Mouse (Mus musculus) lung, embryonic 14.5 days (tissue): Measurements from ENCODE around the gene Calu. TPM values are rescaled to one million over a fixed set of nuclear protein-coding genes. Genes with fewer than 3 reads are reported as not detected.

Source experiments
- ATAC-seq: fragments of 200-750 bp; cut with Nextera tagmentation; 2 replicates; pipeline ENCODE4 v1.8.0; 2017; ENCODE audit warnings: mild to moderate bottlenecking, moderate TSS enrichment, moderate library complexity; ENCODE audit not compliant: insufficient read depth
- DNase-seq: peaks from one replicate; pipeline ENCODE4 v3.0.0-alpha.2; 2015
- H3K27ac ChIP-seq: fragments of 300-500 bp; sonication (generic); 2 replicates; pipeline ENCODE4 v1.5.1; 2014; ENCODE audit warnings: low read depth, mild to moderate bottlenecking, moderate library complexity
- H3K27me3 ChIP-seq: fragments of 300-500 bp; sonication (generic); 2 replicates; pipeline ENCODE4 v1.6.1; 2014; ENCODE audit warnings: low read length, control low read depth; ENCODE audit not compliant: insufficient read depth
- H3K36me3 ChIP-seq: fragments of 300-500 bp; sonication (generic); 2 replicates; pipeline ENCODE4 v1.6.1; 2014; ENCODE audit warnings: control low read depth; ENCODE audit not compliant: insufficient read depth
- H3K4me1 ChIP-seq: fragments of 300-500 bp; sonication (generic); 2 replicates; pipeline ENCODE4 v1.6.1; 2014; ENCODE audit warnings: antibody characterized with exemption, control low read depth; ENCODE audit not compliant: insufficient read depth
- H3K4me2 ChIP-seq: fragments of 300-500 bp; sonication (generic); 2 replicates; pipeline ENCODE4 v1.6.1; 2014; ENCODE audit warnings: mild to moderate bottlenecking
- H3K4me3 ChIP-seq: fragments of 300-500 bp; sonication (generic); 2 replicates; pipeline ENCODE4 v1.5.1; 2014; ENCODE audit warnings: low read depth, low read length
- H3K9ac ChIP-seq: fragments of 300-500 bp; sonication (generic); 2 replicates; pipeline ENCODE4 v1.6.1; 2014
- H3K9me3 ChIP-seq: fragments of 300-500 bp; sonication (generic); 2 replicates; pipeline ENCODE4 v1.6.1; 2016; ENCODE audit warnings: low read depth, low read length, control low read depth
- CTCF ChIP-seq: IDR thresholded peaks from 2 replicates; pipeline ENCODE4 v1.5.1; 2016; ENCODE audit warnings: antibody characterized with exemption, low read depth
- WGBS: fragments of 180-500 bp; shearing (Covaris S2); extraction: QIAGEN DNeasy Blood & Tissue Kit; methylation state at CpG from one replicate; pipeline ENCODE4 v1.1.7; 2014; 5-methylcytosine and 5-hydroxymethylcytosine counted together
- polyA plus RNA-seq: library from polyadenylated mRNA; unstranded; fragments of >200 nt; fragmentation: Nextera tagmentation; extraction: Ambion mirVana; gene quantifications from 2 replicates; pipeline ENCODE4 v1.2.1, GENCODE M21; 2014

Gene Calu
- polyA plus RNA-seq = 451 and 469 TPM in 2 replicates

GRCm38 (mm10) chr6:29347665-29348370, at the start of gene Calu:
Gene Calu, plus strand, starts transcription at chr6:29348069.
- under 1% methylated on average over 55 of the region's 55 CpGs for WGBS
- TF ChIP-seq CTCF = no peak
- DNase-seq (peak; percentile 100), ATAC-seq (peak; percentile 98)
- peak within 1 kb of the TSS; percentile 69 for H3K4me3 ChIP-seq
- no peaks in the 10 kb centered on the region for H3K27me3 ChIP-seq
- H3K9ac ChIP-seq = peak within 1 kb of the TSS; percentile 95
- H3K4me1 ChIP-seq = 0 out of 2 replicates have a peak, but pooled peaks cover 3% of the 10 kb centered on the region
- no peaks in the 10 kb centered on the region for H3K36me3 ChIP-seq
- H3K4me2 ChIP-seq = peak within 1 kb of the TSS; percentile 80
- H3K27ac ChIP-seq = peak within 1 kb of the TSS; percentile 94
- no peaks in the 10 kb centered on the region for H3K9me3 ChIP-seq

DNA sequence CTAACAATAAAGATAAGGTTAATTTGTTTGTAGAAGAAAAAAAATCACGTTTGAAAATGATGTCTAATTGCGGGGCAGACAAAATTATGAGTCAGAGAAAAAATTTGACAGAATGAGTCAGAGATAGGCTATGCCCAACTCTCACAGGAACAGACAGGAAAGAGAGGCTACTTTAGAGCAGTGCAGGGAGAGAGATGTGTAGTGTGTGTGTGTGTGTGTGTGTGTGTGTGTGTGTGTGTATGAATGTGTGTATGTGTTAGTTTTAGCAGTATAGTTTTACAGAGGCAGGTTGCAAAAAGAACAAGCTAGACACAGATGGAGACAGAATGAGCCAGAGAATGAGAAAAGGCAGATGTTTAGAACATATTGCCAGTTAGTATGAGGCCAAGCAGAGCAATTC, 48.8 kb upstream of the Calu start:
- Histone ChIP-seq H3K4me1 (no peaks in the 10 kb centered on the region), H3K4me3 (no peak overlapping the region), H3K27ac (no peak overlapping the region), H3K4me2 (no peak overlapping the region), H3K27me3 (no peaks in the 10 kb centered on the region), H3K9ac (no peak overlapping the region), H3K36me3 (no peaks in the 10 kb centered on the region), H3K9me3 (no peaks in the 10 kb centered on the region)
- 34% methylated on average over 2 of the region's 2 CpGs for WGBS
- DNase-seq (no peak), ATAC-seq (no peak)
- no peak for TF ChIP-seq CTCF

- Histone ChIP-seq H3K36me3 (no peaks in the 10 kb centered on the region), H3K4me1 (no peaks in the 10 kb centered on the region), H3K27me3 (no peaks in the 10 kb centered on the region), H3K9ac (no peak overlapping the region), H3K27ac (no peak overlapping the region), H3K9me3 (no peaks in the 10 kb centered on the region), H3K4me3 (no peak overlapping the region), H3K4me2 (no peak overlapping the region)
- DNase-seq (no peak), ATAC-seq (no peak)
- no peak for TF ChIP-seq CTCF
Measured at GRCm38 (mm10) chr6:29303251-29303650, 44.6 kb upstream of the Calu start.

DNA sequence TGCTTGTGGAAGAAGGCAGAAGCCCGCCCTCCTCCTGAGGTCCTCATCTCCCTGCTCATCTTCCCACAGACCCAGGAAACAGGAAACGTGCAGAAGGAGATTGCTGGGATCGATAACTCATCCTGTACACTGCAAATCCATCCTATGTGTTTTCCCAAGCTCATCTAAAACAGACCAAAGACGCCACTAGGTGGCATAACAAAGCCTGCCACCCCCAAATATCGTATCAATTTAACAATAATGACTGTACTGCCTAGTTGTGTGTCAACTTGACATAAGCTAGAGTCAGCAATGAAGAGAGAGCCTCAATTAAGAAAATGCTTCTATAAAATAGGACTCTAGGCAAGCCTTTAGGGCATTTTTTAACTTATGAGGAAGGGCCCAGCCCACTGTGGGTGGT, 44.1 kb upstream of the Calu start:
- no peak overlapping the region for H3K4me2 ChIP-seq
- H3K27me3 ChIP-seq = no peaks in the 10 kb centered on the region
- no peaks in the 10 kb centered on the region for H3K36me3 ChIP-seq
- peak; percentile 15 for DNase-seq
- peak; percentile 34 for TF ChIP-seq CTCF
- H3K4me3 ChIP-seq = no peak overlapping the region
- H3K27ac ChIP-seq = no peak overlapping the region
- WGBS = 32% methylated on average over 5 of the region's 5 CpGs
- no peaks in the 10 kb centered on the region for H3K9me3 ChIP-seq
- no peak overlapping the region for H3K9ac ChIP-seq
- no peaks in the 10 kb centered on the region for H3K4me1 ChIP-seq
- ATAC-seq = no peak

DNA sequence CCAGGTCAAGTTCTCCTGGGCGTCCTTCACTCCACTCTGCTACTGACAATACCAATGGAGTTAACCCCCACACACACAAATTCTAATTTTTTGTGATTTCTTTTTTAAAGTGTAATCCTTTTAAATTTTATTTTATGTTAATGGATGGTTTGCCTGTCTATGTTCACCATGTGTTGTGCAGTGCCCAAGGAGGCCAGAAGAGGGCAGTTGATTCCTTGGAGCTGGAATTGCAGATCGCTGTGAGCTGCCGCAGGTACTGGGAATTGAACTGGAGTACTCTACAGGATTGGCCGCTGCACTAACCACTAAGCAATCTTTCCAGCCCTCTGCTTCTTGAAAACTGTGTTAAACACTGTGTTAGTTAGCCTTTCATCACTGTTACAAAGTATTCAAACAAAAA, 42.4 kb upstream of the Calu start:
- no peak for TF ChIP-seq CTCF

GRCm38 (mm10) chr6:29308846-29309605, 38.8 kb upstream of the Calu start:
- no peaks in the 10 kb centered on the region for H3K9me3 ChIP-seq
- no peak for TF ChIP-seq CTCF
- no peak overlapping the region for H3K4me2 ChIP-seq
- H3K4me1 ChIP-seq = no peaks in the 10 kb centered on the region
- ATAC-seq (no peak), DNase-seq (no peak)
- no peaks in the 10 kb centered on the region for H3K27me3 ChIP-seq
- no peak overlapping the region for H3K4me3 ChIP-seq
- H3K27ac ChIP-seq = no peak overlapping the region
- H3K9ac ChIP-seq = no peak overlapping the region
- 83% methylated on average over 16 of the region's 16 CpGs for WGBS
- no peaks in the 10 kb centered on the region for H3K36me3 ChIP-seq

More for the DNA sequence above, 42.4 kb upstream of the Calu start:
- Histone ChIP-seq H3K4me1 (no peaks in the 10 kb centered on the region), H3K9ac (no peak overlapping the region), H3K27me3 (no peaks in the 10 kb centered on the region), H3K27ac (no peak overlapping the region), H3K4me2 (no peak overlapping the region), H3K4me3 (no peak overlapping the region), H3K36me3 (no peaks in the 10 kb centered on the region), H3K9me3 (no peaks in the 10 kb centered on the region)
- 85% methylated on average over 4 of the region's 4 CpGs for WGBS
- no peak for DNase-seq
- no peak for ATAC-seq

GRCm38 (mm10) chr6:29313690-29314202, 34.1 kb upstream of the Calu start:
- Histone ChIP-seq H3K4me3 (no peak overlapping the region), H3K36me3 (no peaks in the 10 kb centered on the region), H3K27me3 (no peaks in the 10 kb centered on the region), H3K4me1 (no peaks in the 10 kb centered on the region), H3K9ac (no peak overlapping the region), H3K9me3 (no peaks in the 10 kb centered on the region), H3K27ac (no peak overlapping the region), H3K4me2 (no peak overlapping the region)
- DNase-seq (no peak), ATAC-seq (no peak)
- WGBS = 65% methylated on average over 14 of the region's 14 CpGs
- no peak for TF ChIP-seq CTCF
